Mouse (Mus musculus) kidney, postnatal 10 days (tissue): ENCODE measurements at regions not wholly inside any gene's neighbourhood (a gene's known extent, or its start where the extent isn't known, plus 50 kb on each side); places are given as distances from the start of the nearest gene placed in this dataset.

ENCODE experiments used
- DNase-seq: peaks from one replicate; pipeline ENCODE4 v3.0.0; 2021; ENCODE audit warnings: mixed read lengths

DNA sequence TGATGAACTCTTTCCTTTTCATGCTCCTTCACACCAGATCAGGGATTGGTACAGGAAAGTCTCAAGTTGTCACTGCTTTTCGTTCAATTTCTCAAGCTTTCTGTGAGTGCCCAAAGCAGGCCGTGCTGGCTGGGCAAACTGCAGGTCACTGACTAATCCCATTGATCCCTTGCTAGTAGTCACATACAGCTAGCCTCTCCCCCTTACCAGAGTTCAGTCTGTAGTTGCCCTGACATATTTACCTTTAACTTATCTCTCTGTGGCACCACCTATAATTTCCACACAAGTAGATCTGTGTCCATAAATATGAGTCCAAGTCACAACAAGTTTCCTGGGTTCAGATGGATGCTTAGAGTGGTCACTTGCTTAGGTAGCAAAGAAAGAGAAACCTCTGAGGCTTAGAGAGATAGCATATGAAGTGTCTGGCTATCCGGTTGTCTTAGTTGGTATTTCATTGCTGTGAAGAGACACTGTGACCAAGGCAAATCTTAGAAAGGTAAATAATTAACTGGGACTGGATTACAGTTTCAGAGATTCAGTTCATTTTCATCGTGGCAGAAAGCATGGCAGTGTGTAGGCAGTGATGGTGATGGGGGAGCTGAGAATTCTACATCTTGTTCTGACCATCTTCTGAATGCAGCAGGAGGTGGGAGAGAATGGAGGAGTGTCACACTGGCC, 362.8 kb upstream of the Pcsk5 start:
- DNase-seq, result no peak

DNA sequence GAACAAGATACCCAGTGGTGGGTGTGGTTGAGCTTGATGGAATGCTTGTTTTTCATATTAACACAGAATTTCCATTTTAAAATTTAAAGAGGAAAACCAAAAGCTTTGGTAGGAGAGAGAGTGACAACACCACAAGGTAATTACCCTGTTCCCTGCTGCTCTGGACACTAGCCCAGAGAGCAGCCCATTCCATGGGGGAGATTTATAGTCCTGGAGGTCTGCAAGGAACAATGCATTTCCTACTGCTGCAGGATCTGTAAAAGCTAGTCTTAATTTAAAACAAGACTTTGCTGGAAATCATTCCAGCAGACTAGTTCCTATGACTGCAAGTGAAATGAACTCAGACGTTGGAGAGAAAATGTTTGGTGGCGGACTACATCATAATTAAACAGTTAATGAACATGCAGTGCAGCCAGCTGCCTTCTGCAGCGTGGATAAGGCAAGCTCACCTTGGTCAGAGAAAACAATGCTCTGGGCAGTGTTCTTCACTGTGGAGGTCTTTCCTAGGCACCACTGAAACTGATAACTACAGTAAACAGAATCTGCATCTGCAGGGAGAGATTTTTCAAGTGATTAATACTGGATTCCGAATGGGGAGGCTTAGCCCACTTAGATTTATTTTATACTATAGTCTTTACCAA, 351.8 kb upstream of the Pcsk5 start:
- peak; percentile 32 for DNase-seq

DNA sequence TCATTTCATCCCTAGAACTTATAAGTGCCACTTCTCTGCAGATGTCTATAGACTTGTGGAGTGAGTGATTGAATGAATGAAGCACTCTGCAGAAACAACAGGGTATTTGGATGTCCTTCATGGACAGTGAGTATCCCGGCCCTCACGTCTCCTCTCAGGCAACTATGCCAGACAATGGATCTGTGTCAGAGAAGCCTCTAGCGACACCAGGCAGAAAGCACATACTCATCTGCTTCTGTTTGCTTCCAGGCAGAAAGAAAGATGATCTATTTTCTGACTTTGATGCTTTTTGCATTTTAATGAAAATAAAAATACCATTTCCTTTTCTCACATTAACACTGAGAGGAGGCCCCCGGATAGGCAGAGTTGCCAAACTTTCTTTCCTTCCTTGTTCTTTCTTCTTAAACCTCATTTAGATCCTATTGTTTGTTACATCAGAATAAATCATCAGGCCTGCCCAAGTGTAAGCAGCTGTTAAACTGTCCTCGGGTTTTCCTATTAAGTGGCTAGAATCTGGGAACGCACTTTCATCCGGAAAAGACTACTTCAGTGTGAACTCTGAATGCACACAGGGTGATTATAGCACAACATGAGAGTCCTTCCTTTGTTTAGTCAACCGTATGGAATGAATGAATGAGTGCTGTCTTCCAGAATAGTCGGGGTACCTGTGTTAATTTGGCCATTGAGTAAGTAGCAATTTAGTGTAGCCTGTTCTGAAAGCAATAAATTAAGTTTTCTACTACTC, 350.9 kb upstream of the Pcsk5 start:
- DNase-seq, result peak; percentile 7

DNA sequence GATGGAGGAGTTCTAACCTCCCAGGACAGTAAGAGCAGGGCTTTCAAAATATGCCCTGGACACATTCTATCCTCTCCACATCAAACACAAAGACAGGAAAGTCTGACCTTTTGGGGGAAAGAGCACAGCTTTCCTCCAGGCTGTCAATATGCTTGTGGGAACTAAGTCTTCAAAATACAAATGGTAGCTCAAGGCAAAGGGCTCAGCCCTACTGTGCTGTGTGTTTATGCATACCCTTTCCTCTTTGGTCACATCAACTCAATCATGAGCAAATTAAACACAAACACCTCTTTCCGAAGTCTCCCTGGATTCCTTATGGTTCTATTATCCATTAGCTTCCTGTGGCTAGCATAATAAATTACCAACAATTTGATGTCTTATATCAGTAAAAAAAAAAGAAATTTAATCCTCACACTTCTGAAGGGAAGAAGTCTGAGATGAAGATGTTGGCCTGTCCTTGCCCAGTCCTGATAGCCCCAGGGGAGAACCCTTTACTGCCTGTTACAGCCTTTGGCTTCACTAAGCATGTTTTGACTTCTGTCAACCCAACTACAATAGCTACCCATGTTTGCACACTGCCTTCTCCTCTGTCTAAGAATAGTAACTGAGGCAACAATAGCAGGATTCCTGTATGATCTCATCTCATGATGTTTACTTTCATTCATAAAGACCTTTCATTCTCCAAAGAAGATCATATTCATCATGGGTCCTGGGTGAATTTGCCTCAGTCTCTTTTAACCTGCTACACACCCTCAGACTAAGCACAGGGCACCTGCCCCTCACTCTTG, 348.5 kb upstream of the Pcsk5 start:
- DNase-seq, result no peak

DNA sequence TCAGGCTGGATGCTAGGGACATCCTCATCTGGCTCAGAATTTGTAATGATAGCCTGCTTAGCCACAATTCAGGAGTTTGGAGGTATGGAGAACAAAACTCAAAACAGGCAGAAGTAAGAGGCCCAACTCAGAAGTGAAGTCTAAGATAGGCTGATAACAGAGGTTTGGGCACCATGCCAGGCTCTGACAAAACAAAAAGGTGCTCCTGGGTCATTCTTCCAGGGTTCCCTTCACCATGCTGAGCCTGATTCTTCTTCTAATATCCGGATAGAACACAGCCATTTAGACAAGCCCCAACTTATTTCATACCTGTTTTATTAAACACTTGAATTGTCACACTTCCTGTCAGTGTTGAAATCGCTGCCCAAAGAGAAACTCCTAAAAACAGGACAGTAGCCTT, 347.8 kb upstream of the Pcsk5 start:
- peak; percentile 8 for DNase-seq

DNA sequence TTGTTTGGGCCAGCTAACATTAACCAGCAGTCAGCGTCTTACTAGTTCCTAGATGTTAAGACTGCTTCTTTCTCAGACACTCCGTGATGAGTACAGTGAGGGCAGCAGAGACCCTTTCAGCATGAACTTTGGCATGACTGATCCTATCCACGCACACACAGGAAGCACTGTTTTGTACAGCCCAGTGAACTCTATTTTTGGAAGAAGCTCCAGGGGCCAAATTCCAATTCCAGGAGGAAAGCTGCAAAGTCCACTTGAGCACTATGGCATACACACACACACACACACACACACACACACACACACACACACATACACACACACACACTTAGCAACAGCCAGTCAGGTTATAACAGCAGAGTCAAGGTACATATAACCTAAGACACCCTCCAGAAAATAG, 338.8 kb upstream of the Pcsk5 start:
- peak; percentile 23 for DNase-seq

DNA sequence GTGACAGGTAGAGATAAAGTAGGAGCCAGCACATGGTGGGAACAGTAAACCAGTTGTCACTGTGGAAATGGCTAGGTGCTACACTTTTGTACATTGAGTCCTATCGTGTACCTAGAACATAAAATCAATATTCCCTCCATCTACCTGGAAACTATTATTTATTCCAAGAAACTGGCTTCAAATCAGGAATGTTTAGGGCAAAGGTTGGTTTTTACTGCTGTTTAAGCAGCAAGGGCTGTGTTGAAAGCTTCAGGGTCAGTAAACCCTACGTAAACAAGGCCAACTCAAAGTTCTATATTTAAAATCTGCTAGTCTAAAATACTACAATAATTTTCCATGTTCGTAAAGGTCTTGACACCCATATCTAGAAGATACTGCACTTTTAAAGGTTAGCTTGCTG, 309.1 kb upstream of the Pcsk5 start:
- DNase-seq, result no peak

DNA sequence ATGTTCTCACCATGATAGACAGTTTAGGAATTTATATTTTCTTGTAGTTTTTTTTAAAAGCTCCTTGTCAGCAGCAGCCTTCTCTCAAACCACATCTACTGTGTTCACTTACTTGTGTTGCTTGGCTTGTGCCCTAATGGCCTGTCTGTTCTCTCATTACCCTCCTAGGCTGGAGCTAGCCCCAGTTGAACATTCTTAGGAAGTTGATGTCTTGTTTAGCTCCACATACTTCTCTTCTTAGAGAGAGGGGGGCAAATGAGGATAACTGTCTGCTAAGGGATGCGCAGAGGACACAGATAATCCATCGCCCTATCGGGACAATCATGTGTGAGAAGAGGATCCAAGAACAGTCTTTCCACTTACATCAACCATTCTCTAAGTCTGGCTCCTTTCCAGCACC, 293.5 kb upstream of the Pcsk5 start:
- no peak for DNase-seq

DNA sequence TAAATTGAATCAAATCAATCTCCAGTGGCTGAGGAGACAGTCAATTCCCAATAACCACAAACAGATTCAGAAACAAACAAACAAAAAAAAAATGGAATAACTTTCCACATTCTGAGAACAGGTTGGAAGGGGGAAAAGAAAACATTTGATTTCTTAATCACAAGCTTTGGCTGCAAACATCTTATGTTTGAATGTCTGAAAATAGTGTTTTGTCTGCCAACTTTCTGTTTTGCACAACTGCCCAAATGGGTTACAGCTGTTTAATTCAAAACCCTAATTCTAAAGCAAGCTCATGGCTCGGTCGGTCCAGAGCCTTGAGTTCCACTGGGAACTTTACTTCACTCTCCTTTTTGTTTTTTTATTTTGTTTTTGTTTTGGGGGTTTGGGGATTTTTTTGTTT, 291.4 kb upstream of the Pcsk5 start:
- no peak for DNase-seq

DNA sequence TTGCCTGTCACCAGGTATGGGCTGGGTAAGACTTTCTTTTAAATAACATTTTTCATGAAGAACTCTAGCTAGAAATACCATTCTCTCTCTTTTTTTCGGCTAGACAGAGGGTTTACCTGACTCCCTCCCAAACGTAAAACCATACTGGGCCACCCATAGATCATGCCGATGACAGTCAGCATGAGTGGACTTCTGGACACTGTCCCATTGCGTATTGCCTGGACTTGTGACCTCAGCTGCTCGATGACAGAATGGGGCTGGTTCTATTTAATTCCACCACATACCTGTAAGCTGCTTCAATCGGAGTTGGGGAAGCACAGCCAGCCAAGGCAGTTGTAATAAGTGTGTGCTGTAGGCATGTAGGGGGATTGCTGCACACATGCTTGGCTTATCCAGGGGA, 268.8 kb upstream of the Pcsk5 start:
- DNase-seq, result no peak

DNA sequence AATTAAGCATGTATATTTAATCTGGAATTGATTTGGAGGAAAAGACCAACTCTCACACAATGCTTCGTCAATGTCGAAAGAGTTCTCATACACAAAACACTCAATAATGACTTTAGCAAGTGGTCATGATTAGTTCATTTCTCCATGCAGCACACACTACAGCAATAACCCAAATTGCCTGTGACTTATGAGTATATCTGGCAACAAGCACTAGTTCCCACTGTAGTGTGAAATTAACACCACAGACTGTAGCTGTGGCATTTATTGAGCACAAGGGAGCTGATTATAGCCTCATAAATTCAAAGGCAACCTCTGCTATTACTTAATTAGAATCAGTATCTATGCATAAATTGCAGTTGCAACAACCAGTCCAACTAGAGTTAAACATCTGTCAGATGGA, 267.2 kb upstream of the Pcsk5 start:
- DNase-seq, result no peak

DNA sequence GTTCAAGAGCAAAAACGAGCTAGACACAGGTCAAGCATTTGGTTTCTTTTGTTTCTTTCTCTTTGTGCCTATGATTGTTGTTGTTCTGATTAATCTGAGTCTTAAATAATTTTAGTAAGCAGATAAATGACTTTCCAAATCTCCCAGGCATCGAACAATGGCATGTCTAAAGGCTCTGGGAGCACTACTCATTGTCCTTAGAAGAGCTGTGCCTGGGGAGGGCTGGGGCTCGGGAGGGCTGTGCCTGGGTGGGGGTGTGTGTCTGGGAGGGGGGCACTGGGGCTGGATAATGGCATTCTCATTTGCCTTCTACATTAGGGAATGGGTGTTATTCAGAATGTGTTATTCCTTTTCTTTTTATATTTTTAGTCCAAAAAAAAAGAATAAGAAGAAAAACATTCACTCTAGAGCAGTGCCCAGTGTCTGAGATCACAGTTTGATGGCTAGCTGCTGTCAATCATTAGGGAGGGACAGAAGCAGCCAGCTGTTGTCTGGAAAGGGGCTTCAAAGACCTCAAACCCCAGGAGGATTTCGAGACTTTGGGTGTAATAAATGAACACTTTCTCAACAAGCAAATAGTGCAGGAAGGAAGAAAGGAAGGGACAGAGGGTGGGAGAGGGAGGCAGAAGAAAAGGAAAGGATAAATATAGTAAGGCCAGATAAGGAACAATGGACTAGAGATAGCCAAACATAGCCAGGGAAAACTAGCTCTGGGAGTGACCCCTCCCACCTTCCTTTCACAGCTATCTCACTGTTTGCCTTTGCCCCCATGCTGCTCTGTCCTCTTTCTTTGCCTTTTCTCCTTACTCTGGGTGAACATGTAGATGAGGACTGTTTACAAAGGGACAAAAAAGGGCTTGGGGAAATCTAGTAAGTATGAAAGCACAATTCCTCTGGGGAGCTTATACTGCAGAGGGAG, 264.2 kb upstream of the Pcsk5 start:
- DNase-seq, result no peak

DNA sequence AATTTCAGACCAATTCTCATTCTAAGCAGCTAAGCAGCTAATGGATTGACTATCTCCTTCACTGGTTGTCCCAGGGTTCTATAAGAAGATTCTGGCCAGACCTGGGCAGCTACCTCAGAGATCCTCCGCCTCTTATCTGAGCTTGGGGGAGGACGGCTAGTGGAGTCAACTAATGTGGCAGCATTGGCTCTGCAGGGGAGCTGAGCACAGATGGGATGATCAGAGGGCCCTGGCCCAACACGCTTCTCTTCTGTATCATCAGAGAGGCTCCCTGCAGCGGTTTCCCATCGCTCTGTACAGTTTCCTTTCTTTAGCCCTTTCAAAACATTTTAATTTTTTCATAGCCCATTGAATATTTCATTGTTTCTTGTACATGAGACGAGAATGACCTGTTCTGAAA, 245.9 kb upstream of the Pcsk5 start:
- no peak for DNase-seq

DNA sequence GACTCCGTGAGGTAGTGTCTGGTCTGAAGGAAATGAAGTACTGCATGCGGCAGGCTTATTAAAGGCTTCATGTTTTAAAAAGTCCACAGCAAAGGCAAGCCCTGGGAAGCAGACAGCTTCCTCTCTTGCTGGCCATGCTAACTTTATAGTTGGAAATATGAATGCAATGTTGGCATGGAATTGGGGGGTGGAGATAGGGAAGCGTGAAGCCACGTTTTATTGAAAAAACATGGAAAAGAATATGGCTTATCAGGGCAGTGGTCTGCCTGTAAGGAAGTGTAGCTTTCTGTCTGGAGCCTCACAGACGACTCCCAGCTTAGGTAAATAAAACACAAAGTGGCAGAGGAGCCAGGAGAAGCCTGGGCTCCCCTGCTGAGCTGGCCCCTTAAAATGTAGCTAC, 231.5 kb upstream of the Pcsk5 start:
- no peak for DNase-seq

DNA sequence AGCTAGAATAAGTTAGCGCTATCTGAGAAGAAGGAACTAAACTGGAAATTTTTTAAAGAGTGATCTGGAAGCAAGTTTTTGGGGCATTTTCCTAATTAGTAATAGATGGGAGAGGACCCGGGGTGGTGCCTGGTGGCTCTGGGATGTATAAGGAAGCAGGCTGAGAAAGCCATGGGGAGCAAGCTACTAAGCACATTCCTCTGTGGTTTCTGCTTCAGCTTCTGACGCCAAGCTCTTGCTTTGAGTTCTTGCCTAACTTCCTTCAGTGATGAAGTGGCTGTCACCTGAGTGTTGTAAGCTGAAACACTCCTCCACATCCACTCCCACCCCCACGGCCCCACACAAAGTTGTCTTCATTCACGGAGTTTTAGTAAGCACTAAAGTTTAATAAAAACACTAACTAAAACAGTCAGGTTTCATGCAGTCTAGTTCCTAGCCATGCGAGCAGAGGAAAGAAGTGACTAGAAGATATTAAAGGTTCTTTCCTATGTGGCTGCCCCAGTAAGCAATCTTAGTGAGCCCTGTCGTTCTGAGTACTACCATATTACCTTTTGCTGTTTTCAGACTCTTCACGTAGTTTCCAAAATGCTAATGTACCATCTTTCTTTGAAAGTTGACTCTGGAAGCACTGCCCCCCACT, 230.5 kb upstream of the Pcsk5 start:
- DNase-seq, result no peak

DNA sequence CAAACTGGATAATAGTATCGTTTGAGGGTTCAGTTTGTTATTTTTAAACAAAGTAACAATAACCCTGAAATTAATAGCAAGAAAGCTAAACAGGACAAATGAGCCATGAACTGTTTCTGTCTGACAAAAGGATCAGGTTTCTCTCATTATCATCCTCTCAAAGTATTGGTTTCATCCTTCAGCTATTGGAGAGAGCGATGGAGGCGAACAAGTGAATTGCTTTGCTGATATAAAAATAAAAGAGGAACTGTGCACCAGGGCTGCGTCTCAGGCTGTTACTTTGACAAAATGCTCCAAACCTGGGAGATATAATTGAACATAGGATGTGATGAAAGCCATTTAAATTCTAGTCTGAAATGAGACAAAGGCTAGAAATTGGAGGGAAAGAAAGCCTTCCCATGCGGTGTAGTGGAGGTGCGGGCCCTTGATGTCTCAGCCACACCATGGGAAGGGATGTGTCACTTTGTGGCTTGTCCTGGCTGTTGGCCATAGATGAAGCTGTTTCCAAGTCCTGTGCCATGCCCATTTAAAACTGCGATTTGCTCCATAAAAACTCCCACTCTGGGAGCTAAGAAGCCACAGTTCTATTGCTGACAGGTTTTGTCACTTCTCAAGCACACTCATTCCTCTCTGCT, 219.9 kb upstream of the Pcsk5 start:
- no peak for DNase-seq

DNA sequence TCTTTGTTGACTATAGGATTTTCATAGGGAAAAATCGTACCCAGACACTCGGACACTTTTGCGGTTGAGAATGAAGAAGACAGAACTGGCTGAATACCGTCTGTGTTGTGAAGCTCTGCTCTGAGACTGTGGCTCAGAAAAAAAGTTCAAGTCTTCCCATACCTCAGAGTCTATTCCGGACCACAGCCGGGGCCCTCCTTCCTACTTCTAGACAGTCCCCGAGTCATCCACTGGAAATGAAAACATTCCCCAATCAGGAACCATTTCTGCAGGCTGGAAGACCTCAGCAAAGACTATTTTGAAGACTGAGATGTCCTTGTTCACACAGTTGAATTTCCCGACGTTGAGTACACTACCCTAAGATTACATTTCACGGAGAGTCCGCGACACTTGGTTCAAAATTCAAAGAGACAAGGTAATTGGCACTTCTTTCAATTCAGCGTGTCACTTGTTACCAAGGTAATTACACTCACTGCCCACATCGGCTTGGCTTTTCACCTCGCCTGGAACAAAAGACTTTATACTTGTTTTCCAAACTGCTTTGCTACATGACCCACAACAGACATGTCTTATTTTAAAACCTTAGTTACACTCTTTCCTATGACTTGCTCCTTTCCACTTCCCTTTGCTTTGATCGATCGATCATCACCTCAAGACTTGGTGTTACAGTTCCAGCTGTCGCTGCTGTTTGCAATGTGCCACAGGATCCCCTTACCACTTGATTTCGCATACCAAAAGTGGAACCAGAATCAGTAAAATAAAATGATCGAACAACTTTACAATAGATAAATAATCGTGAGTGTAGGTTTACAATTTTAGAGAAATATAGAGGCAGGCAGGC, 219.2 kb upstream of the Pcsk5 start:
- no peak for DNase-seq

DNA sequence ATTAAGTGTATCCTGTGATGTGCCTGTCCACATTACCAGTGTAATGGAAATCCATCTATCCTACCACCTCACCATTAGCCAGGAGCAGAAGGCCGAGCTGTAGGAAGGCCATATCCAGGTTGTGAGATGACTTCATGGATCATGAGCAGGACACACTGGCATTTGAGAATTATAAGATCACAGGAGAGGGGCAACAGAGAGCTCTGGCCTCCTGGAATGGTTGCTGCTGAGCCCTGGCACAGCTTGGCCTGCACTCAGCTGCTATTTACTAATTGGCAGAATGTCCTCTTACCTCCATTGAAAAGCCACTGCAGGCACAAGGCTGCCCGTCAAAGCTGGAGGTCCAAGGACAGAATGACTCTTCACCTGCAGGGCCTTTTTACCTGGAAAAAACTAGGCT, 212.9 kb upstream of the Pcsk5 start:
- no peak for DNase-seq

DNA sequence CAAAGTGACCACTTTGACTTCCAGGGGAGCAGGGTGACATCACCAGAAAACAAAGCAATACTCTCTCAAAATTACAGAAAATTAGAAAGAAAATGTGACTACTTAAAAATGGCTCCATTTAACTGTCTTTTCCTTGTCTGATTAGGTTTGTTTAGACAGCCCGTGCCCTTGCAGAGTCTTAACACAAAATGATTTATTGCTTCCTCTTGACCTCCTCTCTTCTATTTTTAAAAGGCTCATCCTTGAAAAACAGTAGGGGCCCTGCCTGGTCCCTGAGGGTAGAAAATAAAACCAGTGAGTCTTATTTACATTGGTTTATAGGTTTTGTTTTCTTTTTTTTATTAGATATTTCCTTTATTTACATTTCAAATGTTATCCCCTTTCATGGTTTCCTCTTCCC, 196.8 kb upstream of the Pcsk5 start:
- DNase-seq, result no peak

DNA sequence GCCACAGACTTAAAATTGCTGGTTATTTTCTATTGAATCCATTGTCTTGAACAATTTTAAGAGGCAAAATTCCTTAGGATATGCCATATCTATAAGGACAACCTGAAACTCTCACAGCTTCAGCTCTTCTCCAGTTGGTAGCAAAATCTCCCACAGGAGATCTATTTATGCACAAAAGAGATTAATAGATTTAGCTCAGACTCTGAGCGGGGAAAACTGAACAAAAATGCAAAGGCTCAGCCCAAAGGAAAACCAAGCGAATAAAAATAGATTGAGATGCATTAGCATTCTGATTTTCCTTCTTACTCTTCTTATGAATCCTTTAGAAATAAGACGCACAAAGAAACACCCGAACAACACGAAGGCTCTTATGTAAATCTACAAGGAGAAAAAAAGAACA, 196.2 kb upstream of the Pcsk5 start:
- no peak for DNase-seq
